Mouse (Mus musculus) layer of hippocampus, adult 11-12 months (tissue): Measurements from ENCODE around the gene Sema7a.

Experiments used
- DNase-seq: peaks from one replicate; pipeline ENCODE4 v3.0.0; 2022; ENCODE audit warnings: low spot score

Sema7a gene

DNA sequence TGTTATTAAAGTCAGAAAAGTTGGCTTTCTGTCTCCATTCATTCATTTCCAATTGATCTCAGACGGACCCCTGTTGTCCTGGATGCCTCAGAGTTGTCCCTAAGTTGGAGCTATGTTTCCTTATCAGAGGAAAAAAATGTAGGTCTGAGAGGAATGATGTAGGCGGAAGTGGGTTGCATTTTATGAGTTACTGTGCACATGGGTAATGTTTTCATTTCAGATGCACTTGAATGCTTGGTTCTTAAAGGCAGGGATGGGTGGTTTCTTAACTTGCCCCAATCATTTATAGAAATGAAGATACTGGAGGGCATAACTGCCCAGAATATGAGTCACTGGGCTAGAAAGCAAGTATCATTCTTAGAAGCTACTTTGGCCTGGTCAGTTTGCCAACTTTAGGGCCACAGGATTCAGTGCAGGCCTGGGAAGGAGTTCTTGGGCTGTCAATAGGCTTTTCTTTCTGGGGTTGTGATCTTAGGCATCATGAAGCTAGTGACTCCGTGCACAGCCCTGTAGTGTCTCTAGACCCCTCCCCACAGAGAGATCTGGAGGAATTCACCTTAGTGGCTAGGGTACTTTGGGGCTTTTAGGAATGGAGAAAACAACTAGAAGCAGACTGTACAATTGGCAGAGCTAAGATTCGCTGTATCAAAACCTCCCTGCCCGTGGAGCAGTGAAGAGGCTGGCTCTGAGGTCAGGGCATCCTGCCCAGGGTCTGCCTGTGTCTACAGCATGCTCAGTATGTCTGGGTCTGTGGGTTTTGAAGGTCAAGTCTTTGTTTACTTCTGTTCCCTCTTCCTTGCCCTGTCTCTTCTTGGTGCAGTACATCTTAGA is 1.5 kb upstream of the Sema7a start:
- no peak for DNase-seq

DNA sequence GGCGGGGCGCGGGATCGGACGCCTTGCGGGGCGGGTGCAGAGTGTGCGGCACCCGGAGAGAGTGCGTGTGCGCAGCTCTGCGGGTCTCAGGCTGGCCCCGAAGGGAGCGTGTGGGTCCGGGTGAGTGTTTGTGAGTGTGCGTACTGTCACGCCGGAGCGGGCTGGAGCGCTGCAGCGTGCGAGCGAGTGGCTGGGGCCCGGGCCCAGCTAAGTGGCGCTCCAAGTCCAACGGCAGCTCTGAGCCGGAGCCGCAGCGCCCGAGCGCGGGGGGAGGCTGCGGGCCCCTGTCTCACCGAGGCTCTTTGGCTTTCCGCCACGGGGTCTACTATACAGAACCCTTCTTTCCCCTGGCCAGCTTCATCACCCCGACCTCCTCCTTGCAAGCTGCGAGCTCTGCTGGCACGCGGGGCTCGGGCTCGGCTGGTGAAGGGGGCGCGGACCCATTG is 460 bp downstream of the Sema7a start:
- DNase-seq: peak; percentile 45

DNA sequence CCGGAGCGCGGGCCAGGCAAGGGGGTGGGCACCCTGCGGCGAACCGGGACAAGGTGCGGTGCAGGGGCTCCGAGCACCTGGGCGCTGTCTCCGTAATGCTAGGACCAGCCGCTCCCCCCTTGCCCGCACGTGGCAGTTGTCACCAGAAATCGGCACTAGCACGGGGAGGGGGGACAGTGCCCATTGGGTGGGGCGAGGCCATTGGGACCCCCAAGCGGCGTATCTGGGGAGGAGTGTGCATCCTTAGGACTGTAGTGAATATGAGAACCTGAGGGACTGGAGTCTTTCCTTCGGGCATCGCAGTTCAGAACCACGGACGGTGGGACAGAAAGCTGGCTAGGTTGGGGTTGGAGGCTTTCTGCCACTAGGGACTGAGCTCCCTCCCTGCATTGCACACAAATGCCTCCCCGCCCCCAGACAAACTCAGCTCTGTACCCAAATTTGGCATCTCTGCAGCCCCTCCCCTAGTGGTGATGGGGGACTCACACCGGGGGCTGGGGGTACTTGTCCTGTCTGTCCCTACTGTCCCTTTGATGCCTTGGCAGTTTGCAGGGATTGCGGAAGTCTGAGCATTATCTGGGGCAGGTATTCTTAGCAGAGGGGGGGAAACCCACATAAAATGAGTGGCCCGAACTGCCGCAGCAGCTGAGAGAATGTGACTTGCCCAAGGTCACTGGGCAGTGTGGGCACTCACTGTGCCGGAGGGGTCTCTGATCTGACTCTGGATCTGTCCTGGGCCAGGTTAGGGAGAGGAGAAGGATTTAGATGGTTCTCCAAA is 1.1 kb downstream of the Sema7a start:
- DNase-seq: no peak

DNA sequence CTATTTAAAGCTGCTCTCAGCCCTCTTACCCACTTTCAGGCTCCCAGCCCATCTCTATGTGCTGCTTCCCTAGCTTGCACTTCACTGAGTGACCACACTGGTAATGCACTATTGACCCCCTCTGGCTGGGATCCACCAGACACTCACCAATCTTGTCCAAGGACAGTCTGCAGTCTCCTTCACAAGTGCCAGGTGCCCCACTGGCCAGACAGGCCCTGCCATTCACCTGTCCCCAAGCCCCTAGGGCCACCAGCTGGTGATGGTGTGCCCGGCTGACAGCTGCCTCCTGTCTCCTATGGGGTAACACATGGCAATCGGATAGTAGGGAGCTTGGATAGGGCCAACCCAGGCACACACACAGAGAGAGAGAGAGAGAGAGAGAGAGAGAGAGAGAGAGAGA is 2.1 kb downstream of the Sema7a start:
- DNase-seq: no peak

- no peak for DNase-seq
These were observed 3.2 kb downstream of the Sema7a start for GRCm38 (mm10) chr9:57943067-57943466.

DNA sequence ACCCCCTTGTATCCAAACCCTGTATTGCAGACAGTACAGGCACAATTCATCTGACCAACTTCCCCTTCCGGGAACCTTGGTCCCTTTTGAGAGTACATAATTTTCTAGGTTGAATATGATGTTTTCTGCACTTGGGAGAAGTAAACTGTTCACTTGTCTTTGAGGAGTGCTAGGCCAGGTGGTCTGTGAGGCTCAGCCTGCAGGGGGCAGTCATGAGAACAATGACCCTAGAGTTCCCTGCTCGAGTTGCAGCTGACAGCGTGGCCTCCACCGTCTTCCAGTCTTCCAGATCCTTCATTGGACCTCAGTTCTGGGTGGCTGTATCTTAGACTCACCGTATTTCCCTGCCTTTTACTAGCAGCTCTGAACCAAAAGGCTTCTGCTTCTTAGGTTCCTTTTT is 4.7 kb downstream of the Sema7a start:
- DNase-seq: peak; percentile 70

DNA sequence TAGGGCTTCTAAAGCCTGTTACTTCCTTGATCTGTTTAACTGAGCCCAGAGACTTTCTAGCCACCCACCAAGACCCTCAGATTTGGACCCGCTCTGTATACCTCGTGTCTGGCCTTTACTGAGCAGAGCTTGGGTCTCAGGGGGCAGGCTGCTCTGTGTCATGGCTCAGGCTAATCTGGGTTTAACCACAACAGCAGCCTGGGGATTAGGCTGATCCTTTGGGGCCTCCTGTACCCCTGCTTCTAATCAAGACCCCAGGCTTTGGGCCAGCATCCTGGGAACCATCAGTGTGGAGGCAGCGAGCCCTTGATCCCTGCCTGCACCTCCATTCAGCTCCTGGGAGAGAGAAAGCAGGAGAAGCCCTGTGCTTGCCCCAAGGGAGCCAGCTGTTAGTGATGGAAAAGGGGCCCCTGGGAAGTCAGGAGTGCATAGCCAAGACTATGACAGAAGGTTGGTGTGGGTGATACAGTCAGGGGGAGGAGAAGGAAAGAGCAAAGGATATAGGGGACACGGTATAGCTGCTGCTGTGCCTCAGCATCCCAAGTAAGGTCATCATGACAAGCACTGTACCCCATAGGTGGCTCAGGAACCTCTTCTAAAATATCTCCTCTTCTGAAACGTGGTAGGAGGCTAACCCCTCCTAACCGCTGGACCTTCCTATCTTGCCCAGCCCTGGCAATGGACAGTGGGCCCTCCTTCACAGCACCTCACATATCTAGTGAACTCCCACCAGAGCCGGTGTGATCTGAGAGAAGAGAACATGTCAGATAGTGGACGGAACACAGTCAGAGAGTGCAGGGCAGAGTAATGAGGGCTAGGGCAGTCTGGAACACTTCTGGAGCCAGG is 6.1 kb downstream of the Sema7a start:
- no peak for DNase-seq

DNA sequence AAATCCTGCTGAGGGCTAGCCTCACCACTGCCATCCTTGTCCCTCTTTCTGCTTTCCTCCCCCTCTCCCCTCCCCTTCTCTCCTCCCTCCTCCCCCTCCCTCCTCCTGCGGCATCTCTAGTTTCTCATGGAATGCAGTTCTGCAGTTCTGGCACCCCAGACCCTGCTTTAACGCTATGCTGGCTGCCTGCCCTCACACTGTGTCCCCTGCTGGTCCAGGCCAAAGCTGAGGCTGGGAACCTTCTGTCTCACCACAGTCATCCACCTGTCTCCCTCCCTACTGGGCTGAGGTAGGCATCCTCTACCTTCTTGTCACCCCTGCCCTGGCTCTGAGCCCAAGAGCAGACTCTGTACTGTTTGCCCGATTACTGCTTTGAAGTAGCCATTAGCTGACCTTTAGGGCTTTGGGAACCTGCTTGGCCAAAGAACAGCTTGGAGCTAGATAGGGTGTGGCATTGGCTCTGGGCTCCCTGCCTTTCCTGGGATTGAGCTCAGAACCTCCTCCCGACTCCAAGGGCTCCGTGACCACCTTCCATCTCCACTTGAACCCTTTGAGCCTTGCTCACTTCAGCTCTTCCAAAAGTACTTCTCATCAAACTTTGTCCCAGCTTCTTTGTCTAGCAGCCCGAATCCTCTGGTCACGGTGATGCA is 7.6 kb downstream of the Sema7a start:
- DNase-seq: no peak

GRCm38 (mm10) chr9:57948333-57948931 is 8.5 kb downstream of the Sema7a start:
- DNase-seq: no peak

DNA sequence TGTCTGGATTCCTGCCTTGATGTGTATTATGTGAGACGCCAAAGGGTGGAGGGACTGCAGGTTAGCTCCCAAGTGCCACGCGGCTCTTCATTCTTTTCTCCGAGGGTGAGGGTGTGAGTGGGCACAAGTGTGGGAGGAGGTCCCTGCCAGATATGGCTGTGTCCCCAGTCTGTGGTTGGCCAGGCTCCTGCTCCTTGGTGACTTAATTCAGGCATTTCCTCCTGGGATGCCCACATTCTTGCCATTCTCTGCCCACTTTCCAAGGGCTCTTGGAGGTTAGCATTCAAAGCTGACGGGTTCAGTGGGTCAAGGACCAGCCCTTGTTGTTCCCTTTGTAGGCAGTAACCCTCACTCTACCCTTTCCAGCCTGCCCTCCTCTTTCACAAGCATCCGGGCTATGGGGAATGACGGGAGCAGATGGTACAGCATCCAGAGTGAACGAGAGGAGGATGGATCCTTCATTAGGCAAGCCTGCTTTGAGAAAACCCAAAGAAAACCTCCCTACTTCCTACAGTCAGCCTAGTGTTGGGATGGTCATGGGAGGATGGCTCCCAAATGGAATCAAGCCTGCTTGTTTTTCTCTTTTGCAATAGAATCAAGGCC is 9.3 kb downstream of the Sema7a start:
- DNase-seq: no peak

GRCm38 (mm10) chr9:57949879-57950278 is 10.0 kb downstream of the Sema7a start:
- DNase-seq: no peak

DNA sequence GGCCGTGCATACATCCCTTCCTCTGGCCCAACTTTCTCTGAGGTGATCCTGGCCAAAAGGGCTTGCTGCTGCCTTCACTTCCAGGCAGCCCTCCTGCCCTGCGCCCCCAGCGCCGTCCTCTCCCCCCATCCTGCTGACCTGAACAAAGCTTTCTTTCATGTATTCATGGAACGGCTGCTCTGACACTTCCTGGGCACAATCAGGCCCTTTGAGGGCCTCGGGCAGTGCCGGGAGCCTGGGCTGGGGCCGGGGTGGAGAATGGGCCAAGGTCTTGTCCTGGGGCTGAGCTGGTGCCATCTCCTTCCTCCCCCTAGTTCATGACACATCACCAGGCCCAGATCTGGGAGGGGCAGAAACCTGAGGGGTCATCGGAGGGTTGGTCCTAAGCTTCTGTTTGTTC is 10.6 kb downstream of the Sema7a start:
- peak; percentile 80 for DNase-seq

DNA sequence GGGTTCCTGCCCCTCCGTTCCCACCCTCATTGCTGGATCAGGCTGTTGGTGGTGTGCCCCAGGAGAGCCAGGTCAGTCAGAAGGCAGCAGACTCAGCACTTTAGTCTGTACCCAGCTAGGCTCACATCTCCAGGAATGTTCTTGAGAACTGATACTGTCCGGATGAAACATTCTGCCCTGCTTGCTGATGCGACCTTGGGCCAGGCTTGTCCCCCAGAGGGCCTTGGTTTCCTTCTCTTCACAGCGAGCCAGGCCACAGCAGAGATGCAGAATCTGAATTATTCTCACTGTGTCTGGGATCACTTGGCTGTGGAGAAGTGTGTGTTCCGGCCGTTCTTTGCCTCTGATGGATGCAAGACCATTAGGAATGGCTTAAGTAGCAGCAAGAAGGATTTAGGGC is 12.1 kb downstream of the Sema7a start:
- DNase-seq: no peak

- DNase-seq: no peak
These were observed 15.2 kb downstream of the Sema7a start for GRCm38 (mm10) chr9:57954962-57955744.

- no peak for DNase-seq
These were observed 15.9 kb downstream of the Sema7a start for GRCm38 (mm10) chr9:57955764-57956163.

DNA sequence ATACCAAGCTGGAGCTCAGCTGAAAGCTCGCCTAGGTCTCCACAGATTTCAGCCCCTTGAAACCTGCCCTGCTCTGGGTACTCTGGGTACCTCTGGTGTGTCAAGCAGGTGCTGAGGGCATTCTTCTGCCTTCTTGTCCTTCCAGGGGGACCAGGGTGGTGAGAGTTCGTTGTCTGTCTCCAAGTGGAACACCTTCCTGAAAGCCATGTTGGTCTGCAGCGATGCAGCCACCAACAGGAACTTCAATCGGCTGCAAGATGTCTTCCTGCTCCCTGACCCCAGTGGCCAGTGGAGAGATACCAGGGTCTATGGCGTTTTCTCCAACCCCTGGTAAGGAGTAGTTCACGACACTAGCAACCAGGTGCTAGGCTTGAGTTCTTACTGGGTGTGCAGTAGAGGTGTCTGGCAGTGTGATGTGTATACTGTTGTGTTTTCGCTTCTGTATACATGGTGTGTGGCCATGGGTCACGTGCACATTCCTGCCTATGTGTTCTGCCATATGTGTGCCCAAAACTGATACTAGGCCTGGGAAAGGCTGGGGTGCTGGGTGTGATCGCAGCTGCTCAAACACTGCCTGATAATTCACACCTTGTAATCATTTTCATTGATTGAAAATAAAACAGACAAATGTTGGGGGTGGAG is 16.4 kb downstream of the Sema7a start:
- DNase-seq: no peak

DNA sequence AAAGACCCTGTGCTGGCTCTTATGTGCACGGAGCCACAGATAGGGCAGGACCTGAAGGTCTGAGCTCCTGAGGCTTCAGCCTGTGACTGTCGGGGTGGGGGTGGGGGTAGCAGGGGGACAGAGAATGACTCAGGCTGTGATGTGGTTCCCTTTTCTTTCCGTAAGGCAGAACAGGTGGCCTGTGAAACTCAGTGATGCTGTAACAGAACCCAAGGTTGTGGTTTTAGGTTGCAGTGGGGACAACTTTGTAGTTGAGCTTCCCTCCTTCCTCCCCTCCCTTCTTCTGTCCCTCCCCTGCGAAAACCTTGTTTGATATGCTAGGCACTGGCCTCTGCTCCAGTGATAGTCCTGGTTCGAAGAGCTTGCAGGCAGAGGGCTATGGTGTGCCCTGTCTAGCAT is 16.9 kb downstream of the Sema7a start:
- DNase-seq: no peak

DNA sequence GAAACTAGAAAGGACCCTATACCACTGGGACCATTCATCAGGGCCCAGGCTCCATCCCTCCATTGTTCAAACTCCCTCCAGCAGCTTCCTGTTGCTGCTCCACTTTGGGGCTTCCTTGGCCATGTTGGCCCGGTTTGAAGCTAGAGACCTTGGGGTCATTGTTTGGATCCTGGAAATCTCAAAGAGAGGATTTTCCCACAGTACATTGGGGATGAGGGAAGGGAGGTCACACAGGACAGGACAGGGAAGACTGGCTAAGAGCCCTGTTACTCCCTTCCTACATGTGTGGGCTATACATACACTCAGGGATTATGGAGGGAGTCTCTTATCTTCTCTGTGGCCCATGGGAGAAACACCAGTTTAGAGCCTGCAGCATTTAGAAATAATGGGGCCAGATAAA is 18.7 kb downstream of the Sema7a start:
- no peak for DNase-seq

DNA sequence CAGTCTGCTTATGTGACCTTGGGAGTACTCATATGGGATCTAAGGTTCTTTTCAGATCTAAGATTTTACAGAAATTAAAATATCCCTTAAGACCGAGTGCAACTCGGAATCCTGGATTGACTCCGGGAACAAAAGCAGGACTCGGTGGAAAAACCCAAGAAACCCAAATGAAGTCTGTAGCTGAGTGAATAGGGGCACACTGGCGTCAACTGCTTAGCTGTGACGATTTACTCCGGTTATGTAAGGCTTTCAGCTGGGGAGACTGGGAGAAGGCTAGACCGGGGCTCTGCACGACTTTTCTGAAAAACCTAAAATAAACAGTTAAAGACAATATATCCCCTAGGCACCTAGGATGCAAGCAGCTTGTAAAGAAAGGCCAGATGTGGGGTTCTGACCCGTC is 19.5 kb downstream of the Sema7a start:
- DNase-seq: no peak
